Mouse (Mus musculus): ENCODE data around the gene Alg5.

DNA sequence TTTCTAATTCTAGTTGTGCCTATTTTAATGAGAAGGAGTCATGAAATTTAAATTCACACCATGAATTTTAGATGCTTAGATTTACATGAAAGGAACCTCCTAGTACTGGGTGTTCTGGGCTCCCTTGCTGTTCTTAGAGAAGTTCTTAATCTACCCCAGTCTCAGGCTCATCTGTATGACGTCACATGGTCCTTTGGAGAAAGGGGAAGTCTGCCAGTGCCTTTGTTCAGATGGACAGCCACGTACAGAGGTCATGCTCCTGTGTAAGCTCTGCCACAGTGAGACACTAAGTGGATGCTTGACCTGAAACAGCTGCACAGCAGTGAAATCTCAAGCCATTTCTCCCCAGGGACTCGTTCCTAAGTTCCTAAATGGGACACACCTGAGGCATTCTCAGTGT is 16.4 kb upstream of the Alg5 start:
- TF ChIP-seq CTCF (IDR thresholded peaks at IDR 0.05; ENCODE audit: low read depth) (no peak), EP300 (IDR thresholded peaks at IDR 0.05; ENCODE audit: low read depth) (no peak)

Data from heart, postnatal 0 days (tissue).